Mouse (Mus musculus): ENCODE results near the gene Gm19935. TPM values are rescaled to one million over a fixed set of nuclear protein-coding genes. Genes with fewer than 3 reads are reported as not detected.

The Gm19935 gene
- polyA plus RNA-seq, 1 experiment from 2014 or later, result 0.23 TPM

DNA sequence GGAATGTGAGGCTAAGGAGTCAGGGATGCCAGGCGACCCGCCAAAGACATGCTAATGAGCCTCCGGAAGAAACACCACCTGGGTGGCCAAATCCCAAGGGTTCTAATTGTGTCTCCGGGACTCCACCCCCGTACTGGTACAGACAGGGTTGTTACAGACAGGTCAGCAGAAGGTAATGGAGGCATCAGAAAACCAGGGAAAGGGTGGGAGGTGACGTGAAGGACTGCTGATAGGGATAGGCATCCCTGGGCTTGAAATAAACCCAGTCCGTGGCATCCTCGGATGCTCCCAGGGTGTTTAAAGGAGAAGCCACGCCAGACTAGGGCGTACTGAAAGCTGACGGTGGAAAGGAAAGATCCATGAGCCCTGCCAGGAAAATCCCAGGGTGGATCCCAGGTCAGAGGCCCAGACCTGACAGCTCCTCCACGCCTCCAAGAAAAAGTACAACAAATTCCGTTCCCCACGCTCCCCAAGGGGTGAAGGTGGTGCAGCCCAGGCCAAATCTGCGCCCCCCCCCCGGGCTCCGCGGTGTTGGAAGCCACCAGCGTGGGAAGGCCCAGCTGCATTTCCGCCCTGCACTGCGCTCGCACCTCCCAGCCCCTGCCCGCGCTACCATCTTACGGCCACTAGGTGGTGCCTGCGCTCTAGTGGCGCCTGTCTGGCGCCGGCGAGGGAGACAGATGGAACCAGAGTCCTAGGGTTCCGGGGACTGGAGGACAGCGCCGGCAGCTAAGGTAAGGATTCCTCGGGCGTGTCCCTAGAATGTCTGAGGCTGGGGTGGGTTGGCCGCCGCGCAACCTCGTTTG lies 11.2 kb upstream of the Gm19935 start, which contains the start of gene Chd9:
Chd9 (plus strand) TSS at position 172 of the 806 bp plus-strand sequence.
- Histone ChIP-seq H3K9me3 (no peaks in the 10 kb centered on the region), H3K4me3 (peak within 1 kb of the TSS; percentile 47), H3K9ac (peak within 1 kb of the TSS; percentile 51), H3K4me2 (peak within 1 kb of the TSS; percentile 76), H3K27ac (peak within 1 kb of the TSS; percentile 68), H3K27me3 (replicated peaks) (no peaks in the 10 kb centered on the region), H3K36me3 (replicated peaks) (no peaks in the 10 kb centered on the region), H3K4me1 (peaks cover 18% of the 10 kb centered on the region)
- peak; percentile 96 for ATAC-seq (replicated peaks)
- WGBS, result under 1% methylated on average over 39 of the region's 39 CpGs

DNA sequence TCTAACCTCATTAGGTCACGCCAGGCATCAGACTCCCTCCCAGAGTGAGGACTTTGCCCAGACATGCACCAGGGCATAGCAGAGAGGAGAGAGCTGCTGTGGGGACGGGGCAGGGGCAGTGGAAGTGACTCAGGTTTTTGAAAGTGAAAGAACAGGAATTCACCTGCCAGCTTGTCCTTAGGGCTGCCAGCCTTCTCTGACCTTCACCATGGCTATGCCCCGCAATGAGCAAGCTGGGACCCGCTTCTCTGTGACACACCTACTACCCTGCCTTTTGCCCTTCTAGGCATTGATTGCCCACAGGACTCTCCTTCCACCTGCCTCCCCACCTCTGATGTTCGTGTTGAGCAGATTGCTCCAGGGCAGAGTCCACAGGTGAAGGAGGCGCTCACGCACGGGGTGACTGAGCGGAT lies 8.3 kb upstream of the Gm19935 start:
- Histone ChIP-seq H3K4me2 (no peak overlapping the region), H3K27me3 (replicated peaks) (no peaks in the 10 kb centered on the region), H3K27ac (no peak overlapping the region), H3K36me3 (replicated peaks) (no peaks in the 10 kb centered on the region), H3K4me3 (no peak overlapping the region), H3K4me1 (peaks cover 15% of the 10 kb centered on the region), H3K9ac (no peak overlapping the region), H3K9me3 (no peaks in the 10 kb centered on the region)
- 83% methylated on average over 9 of the region's 9 CpGs for WGBS
- ATAC-seq (replicated peaks), result no peak

GRCm38 (mm10) chr8:90822443-90822842 lies 5.2 kb upstream of the Gm19935 start:
- Histone ChIP-seq H3K9me3 (no peaks in the 10 kb centered on the region), H3K9ac (no peak overlapping the region), H3K27me3 (replicated peaks) (no peaks in the 10 kb centered on the region), H3K4me2 (no peak overlapping the region), H3K27ac (no peak overlapping the region), H3K4me1 (no peaks in the 10 kb centered on the region), H3K36me3 (replicated peaks) (no peaks in the 10 kb centered on the region), H3K4me3 (no peak overlapping the region)
- WGBS, result 62% methylated on average over 11 of the region's 11 CpGs
- ATAC-seq (replicated peaks), result no peak

DNA sequence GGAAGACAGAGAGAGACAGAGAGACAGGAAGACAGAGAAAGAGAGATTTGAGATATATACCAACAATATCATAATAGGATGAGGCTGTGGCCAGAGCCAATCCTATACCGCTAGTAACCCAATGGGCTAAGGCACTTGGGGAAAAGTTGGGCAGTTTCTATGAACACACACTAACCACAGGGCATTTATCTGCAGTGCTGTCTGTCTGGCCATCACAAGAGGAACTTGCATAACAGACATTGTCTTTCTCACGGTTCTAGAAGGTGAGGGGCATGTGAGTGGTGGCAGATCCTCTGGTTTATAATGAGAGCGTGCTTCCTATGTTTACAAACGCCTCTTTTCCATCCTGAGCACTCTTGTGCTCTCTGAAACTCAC lies 3.1 kb upstream of the Gm19935 start:
- H3K9ac ChIP-seq, result no peak overlapping the region
- peaks cover 10% of the 10 kb centered on the region; the same call in 1 of the 2 replicates for H3K4me1 ChIP-seq
- WGBS, result 84% methylated on average over 4 of the region's 4 CpGs
- ATAC-seq (replicated peaks), result no peak
- H3K9me3 ChIP-seq, result no peaks in the 10 kb centered on the region
- no peak overlapping the region for H3K4me2 ChIP-seq
- H3K36me3 ChIP-seq (replicated peaks), result no peaks in the 10 kb centered on the region
- H3K27ac ChIP-seq, result no peak overlapping the region
- no peaks in the 10 kb centered on the region for H3K27me3 ChIP-seq (replicated peaks)
- no peak overlapping the region for H3K4me3 ChIP-seq

DNA sequence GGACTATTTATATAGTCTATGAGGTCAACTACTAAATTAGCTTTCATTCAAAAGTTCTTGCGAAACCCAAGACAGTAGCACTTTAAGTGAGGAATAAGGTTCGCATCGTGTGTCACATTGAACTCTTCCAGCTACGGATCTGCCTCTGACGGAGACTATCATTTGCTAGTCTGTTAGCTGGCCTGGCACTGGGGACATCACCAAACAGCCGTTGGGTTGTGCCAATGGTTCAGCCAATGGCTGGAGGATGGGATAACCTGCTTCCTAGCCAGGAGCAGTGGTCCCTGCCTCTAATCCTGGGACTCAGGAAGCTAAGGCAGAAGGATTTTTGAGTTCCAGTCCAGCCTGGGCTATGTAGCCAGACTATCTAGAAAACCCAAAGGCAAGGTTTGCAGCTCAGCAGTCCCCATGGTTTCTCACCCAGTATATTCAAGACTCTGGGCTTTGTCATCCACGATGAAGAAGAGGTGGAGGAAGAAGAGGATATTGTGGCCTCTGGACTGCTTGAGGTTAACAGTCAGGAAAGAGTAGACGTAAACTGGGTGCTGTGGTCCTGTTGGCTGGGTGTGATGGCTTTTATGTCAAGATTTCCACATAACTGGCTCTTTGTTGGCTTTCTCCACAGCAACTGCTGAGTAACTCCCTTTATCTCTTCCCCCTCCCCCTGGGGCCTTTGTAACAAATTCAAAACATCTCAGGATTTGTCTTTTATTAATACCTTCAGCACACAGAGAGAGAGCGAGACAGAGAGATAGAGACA lies 2.5 kb upstream of the Gm19935 start:
- H3K27me3 ChIP-seq (replicated peaks), result no peaks in the 10 kb centered on the region
- H3K36me3 ChIP-seq (replicated peaks), result no peaks in the 10 kb centered on the region
- no peaks in the 10 kb centered on the region for H3K9me3 ChIP-seq
- WGBS, result 83% methylated on average over 9 of the region's 9 CpGs
- H3K27ac ChIP-seq, result no peak overlapping the region
- no peak overlapping the region for H3K9ac ChIP-seq
- ATAC-seq (replicated peaks), result no peak
- H3K4me2 ChIP-seq, result no peak overlapping the region
- no peak overlapping the region for H3K4me3 ChIP-seq
- peaks cover 10% of the 10 kb centered on the region; the same call in 1 of the 2 replicates for H3K4me1 ChIP-seq

DNA sequence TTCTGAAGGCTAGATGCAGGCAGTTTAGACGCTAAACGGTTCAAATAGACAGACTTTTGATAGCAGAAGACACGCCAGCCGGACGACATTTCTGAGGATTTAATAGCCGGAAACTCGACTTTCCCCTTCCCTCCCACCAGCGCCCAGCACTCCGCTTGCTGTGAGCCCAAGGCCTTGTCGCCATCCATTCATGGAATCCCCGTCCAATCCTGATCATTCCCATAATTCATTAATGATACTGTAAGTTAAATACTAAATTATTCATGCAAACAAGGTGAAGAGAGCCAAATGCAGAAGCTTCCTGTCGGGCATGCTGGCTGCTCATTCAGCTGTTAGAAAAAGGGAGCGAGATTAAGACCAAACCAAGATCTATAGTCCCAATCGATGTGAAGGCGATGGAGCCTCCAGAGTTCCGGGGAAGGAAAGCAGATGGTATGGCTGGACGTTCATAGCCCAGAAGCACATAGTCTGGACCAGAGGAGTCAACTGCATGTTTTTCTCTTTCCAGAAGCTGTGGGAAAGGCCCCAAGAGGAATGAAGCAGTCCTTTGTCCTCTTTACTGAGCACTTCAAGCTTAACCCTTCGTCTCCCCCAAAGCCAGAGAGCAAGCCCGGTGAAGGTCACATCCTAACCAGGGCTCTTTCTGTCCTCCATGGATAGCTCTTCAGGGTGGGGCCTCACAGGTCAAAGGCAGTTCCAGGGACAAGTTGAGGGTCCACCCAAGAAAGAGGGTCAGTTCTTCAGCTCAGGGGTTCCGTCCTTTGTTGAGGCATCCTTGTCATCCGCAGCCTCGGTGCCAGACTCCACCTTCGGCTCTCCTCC lies 921 bp downstream of the Gm19935 start:
- H3K4me2 ChIP-seq, result no peak overlapping the region
- peaks cover 10% of the 10 kb centered on the region; the same call in 1 of the 2 replicates for H3K4me1 ChIP-seq
- 59% methylated on average over 23 of the region's 23 CpGs for WGBS
- no peak for ATAC-seq (replicated peaks)
- no peaks in the 10 kb centered on the region for H3K36me3 ChIP-seq (replicated peaks)
- no peak overlapping the region for H3K4me3 ChIP-seq
- no peak overlapping the region for H3K27ac ChIP-seq
- no peaks in the 10 kb centered on the region for H3K9me3 ChIP-seq
- H3K27me3 ChIP-seq (replicated peaks), result no peaks in the 10 kb centered on the region
- H3K9ac ChIP-seq, result no peak overlapping the region

DNA sequence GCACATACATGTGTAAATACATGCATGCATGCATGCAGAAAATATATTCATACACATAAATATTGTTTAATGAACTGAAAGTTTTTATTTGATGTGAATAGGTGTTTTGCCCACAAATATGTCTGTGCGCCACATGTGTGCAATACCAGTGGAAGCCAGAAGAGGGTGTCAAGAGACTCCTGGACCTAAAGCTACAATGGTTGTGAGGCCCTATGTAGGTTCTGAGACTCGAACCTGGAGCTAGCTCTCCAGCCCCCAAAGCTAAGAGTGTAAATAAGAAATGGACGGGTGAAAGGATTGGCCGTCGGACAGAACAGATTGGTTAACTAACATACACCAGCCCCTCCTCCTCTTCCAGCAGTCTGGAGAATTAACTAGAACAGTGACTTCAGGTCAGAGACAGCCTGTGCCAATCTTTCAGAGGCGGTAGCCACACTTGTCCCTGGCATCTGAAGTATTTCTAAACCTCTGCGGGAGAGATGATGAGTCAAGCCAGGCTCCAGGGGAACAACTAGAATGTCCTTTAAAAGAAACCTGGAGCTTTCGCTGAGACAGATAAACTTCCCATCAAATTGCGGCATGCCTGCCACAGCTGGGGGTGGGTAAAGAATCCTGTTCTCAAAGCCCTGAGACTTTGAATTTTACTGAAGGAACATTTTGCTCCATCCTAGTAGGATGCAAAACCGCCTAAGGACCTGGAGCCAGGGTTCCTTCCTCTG lies 3.4 kb downstream of the Gm19935 start:
- no peak for ATAC-seq (replicated peaks)
- H3K4me1 ChIP-seq, result peaks cover 10% of the 10 kb centered on the region; the same call in 1 of the 2 replicates
- WGBS, result 88% methylated on average over 10 of the region's 10 CpGs
- H3K4me3 ChIP-seq, result no peak overlapping the region
- no peaks in the 10 kb centered on the region for H3K27me3 ChIP-seq (replicated peaks)
- H3K4me2 ChIP-seq, result no peak overlapping the region
- H3K9me3 ChIP-seq, result no peaks in the 10 kb centered on the region
- H3K36me3 ChIP-seq (replicated peaks), result no peaks in the 10 kb centered on the region
- no peak overlapping the region for H3K27ac ChIP-seq
- H3K9ac ChIP-seq, result no peak overlapping the region

DNA sequence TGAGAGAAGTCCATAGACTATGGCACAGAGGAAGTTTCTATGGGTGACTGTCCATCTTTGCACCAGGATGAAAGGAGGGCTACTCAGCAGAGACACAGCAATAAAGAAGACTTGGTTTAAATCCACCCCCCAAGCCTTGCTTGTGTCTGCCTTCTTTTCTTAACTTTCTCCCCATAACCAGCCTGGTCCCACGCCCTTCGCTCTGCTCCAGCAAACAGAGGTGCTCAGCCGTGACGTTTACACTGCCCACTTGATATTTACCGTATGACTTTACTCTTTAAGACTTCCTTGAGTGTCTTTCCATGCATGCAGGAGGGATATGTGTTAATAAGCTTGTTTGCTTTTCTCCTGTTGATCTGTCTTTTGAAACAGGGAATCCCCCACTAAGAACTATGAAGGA lies 17.7 kb downstream of the Gm19935 start:
- H3K9ac ChIP-seq, result no peak overlapping the region
- no peak overlapping the region for H3K27ac ChIP-seq
- WGBS, result 53% methylated on average over 5 of the region's 5 CpGs
- H3K36me3 ChIP-seq (replicated peaks), result no peaks in the 10 kb centered on the region
- H3K4me3 ChIP-seq, result no peak overlapping the region
- H3K9me3 ChIP-seq, result no peaks in the 10 kb centered on the region
- no peaks in the 10 kb centered on the region for H3K27me3 ChIP-seq (replicated peaks)
- H3K4me1 ChIP-seq, result peaks cover 10% of the 10 kb centered on the region; the same call in 1 of the 2 replicates
- H3K4me2 ChIP-seq, result no peak overlapping the region
- no peak for ATAC-seq (replicated peaks)

- no peaks in the 10 kb centered on the region for H3K27me3 ChIP-seq (replicated peaks)
- H3K4me3 ChIP-seq, result no peak overlapping the region
- H3K4me2 ChIP-seq, result peak overlapping the region; percentile 42
- no peaks in the 10 kb centered on the region for H3K36me3 ChIP-seq (replicated peaks)
- H3K4me1 ChIP-seq, result peaks cover 13% of the 10 kb centered on the region
- 11% methylated on average over 12 of the region's 12 CpGs for WGBS
- ATAC-seq (replicated peaks), result no peak; the same call in 1 of the 2 replicates
- H3K9me3 ChIP-seq, result no peaks in the 10 kb centered on the region
- H3K27ac ChIP-seq, result no peak overlapping the region
- no peak overlapping the region for H3K9ac ChIP-seq
These were observed 22.0 kb downstream of the Gm19935 start for GRCm38 (mm10) chr8:90794990-90795861.

- H3K9ac ChIP-seq, result no peak overlapping the region
- 0% methylated on average over 3 of the region's 3 CpGs for WGBS
- peak; percentile 56; the same call in 1 of the 2 replicates for ATAC-seq (replicated peaks)
- no peaks in the 10 kb centered on the region for H3K9me3 ChIP-seq
- H3K4me3 ChIP-seq, result no peak overlapping the region
- no peaks in the 10 kb centered on the region for H3K36me3 ChIP-seq (replicated peaks)
- H3K4me2 ChIP-seq, result no peak overlapping the region
- H3K27ac ChIP-seq, result 0 out of 2 replicates have a peak overlapping the region, but pooled peaks have one; percentile 17
- no peaks in the 10 kb centered on the region for H3K27me3 ChIP-seq (replicated peaks)
- H3K4me1 ChIP-seq, result peaks cover 13% of the 10 kb centered on the region
These were observed 23.5 kb downstream of the Gm19935 start for GRCm38 (mm10) chr8:90793710-90794109.

- Histone ChIP-seq H3K4me1 (peaks cover 13% of the 10 kb centered on the region), H3K4me2 (no peak overlapping the region), H3K4me3 (no peak overlapping the region), H3K36me3 (replicated peaks) (no peaks in the 10 kb centered on the region), H3K9me3 (no peaks in the 10 kb centered on the region), H3K27ac (no peak overlapping the region), H3K27me3 (replicated peaks) (no peaks in the 10 kb centered on the region), H3K9ac (no peak overlapping the region)
- no peak for ATAC-seq (replicated peaks)
- WGBS, result 94% methylated on average over 1 of the region's 1 CpGs
These were observed 25.6 kb downstream of the Gm19935 start for GRCm38 (mm10) chr8:90791616-90792015.

Measured in midbrain, embryonic 15.5 days (tissue).